Mouse (Mus musculus) myocyte (in vitro differentiated cells): ENCODE results near the gene Ctse. TPM values are rescaled to one million over a fixed set of nuclear protein-coding genes. Genes with fewer than 3 reads are reported as not detected.

Experiments used
- H3K27me3 ChIP-seq: one replicate; pipeline ENCODE4 v1.6.1; 2011; ENCODE audit not compliant: control insufficient read depth, insufficient read depth, insufficient read length
- H3K36me3 ChIP-seq: one replicate; pipeline ENCODE4 v1.6.1; 2011; ENCODE audit not compliant: control insufficient read depth, insufficient read depth
- H3K4me2 ChIP-seq: one replicate; pipeline ENCODE4 v1.6.1; 2011; ENCODE audit warnings: low read depth, control low read depth
- H3K4me3 ChIP-seq: one replicate; pipeline ENCODE4 v1.5.1; 2011; ENCODE audit warnings: mild to moderate bottlenecking, control low read depth, moderate library complexity
- H3K79me2 ChIP-seq: one replicate; pipeline ENCODE4 v1.6.1; 2011; ENCODE audit not compliant: control insufficient read depth, insufficient read depth
- H3ac ChIP-seq: one replicate; pipeline ENCODE4 v1.6.1; 2011; ENCODE audit not compliant: control insufficient read depth, insufficient read length
- CEBPB ChIP-seq: IDR thresholded peaks from 2 replicates; pipeline ENCODE4 v1.6.1; 2011; ENCODE audit warnings: mild to moderate bottlenecking, moderate library complexity; ENCODE audit not compliant: poor library complexity, insufficient read depth, severe bottlenecking
- E2F4 ChIP-seq: IDR thresholded peaks from one replicate; pipeline ENCODE4 v1.6.1; 2011; ENCODE audit warnings: mild to moderate bottlenecking, control low read depth, moderate library complexity; ENCODE audit not compliant: insufficient read depth
- MAX ChIP-seq: IDR thresholded peaks from one replicate; pipeline ENCODE4 v1.6.1; 2011; ENCODE audit warnings: low read depth, mild to moderate bottlenecking, control low read depth
- MYOD1 ChIP-seq, 3 experiments: IDR thresholded peaks; one replicate each; pipeline ENCODE4 v1.6.1; 2011; ENCODE audit warnings: control low read depth in 2 of 3, low read depth in 2 of 3, mild to moderate bottlenecking in 2 of 3, moderate library complexity in 1 of 3; ENCODE audit not compliant: insufficient read length in 2 of 3, control insufficient read depth in 1 of 3
- MYOG ChIP-seq, 3 experiments: IDR thresholded peaks; one replicate each; pipeline ENCODE4 v1.6.1; 2011; ENCODE audit warnings: control low read depth in 2 of 3, low read depth in 2 of 3, mild to moderate bottlenecking in 2 of 3; ENCODE audit not compliant: insufficient read length in 2 of 3, control insufficient read depth in 1 of 3, insufficient read depth in 1 of 3
- POLR2A ChIP-seq: IDR thresholded peaks from one replicate; pipeline ENCODE4 v1.6.1; 2011; ENCODE audit warnings: low read depth, mild to moderate bottlenecking, control low read depth, moderate library complexity; ENCODE audit not compliant: insufficient read length
- POLR2AphosphoS2 ChIP-seq: IDR thresholded peaks from one replicate; pipeline ENCODE4 v1.6.1; 2011; ENCODE audit warnings: low read depth, control low read depth; ENCODE audit not compliant: insufficient read length
- REST ChIP-seq: IDR thresholded peaks from one replicate; pipeline ENCODE4 v1.6.1; 2011; ENCODE audit warnings: mild to moderate bottlenecking, control low read depth, moderate library complexity; ENCODE audit not compliant: insufficient read depth, insufficient read length
- SRF ChIP-seq: IDR thresholded peaks from one replicate; pipeline ENCODE4 v1.6.1; 2011; ENCODE audit warnings: low read depth; ENCODE audit not compliant: control insufficient read depth, insufficient read length
- TCF12 ChIP-seq: IDR thresholded peaks from one replicate; pipeline ENCODE4 v1.6.1; 2011; ENCODE audit warnings: mild to moderate bottlenecking, control low read depth; ENCODE audit not compliant: poor library complexity, insufficient read depth, severe bottlenecking
- TCF3 ChIP-seq: IDR thresholded peaks from one replicate; pipeline ENCODE4 v1.6.1; 2011; ENCODE audit warnings: low read depth, control low read depth; ENCODE audit not compliant: insufficient read length
- USF1 ChIP-seq: IDR thresholded peaks from one replicate; pipeline ENCODE4 v1.6.1; 2011; ENCODE audit warnings: low read depth, mild to moderate bottlenecking, control low read depth, moderate library complexity
- polyA plus RNA-seq: library from polyadenylated mRNA; unstranded; fragments of >200 nt; fragmentation: generic; extraction: Trizol; gene quantifications from one replicate; pipeline ENCODE4 v1.2.1, GENCODE M21; 2012; ENCODE audit warnings: missing spikeins

Gene Ctse
- not detected for polyA plus RNA-seq

DNA sequence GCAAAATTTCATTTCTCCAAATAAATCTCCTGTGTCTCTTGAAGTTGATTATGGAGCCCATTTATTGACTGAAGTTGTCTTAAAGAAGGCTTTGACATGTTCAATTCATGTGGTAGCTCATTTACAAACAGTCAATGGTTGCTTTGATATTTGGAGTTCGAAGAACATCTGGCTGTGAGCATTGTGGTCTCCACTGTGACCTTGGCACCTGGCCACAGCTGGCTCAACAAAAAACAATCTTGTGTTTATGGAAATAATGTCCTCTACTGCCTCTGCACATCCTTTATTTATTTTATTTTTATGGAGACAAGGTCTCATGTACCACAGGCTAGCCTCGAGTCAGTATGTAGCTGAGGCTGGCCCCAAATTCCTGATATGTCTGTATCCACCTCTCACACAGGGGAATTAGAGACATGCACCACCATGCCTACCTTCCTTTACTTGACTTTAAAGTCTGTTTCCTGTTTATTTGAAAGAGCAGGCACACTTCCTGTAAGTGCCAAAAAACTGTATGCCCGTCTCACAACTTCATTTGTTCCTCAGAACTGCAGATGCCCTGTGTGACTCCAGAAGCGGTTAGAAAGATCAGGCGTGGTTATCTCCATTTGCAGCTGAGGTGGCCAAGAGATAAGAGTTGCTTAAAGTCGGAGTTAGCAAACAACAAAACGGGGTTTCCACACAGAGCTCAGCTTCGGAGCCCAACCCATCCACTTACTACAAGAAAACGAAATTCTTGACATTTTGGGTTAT is at the start of gene Ctse:
TSS of gene Ctse (plus strand) at position 516 of the 750 bp plus-strand sequence.
- no peak for TF ChIP-seq SRF
- TF ChIP-seq REST, result no peak
- no peak for TF ChIP-seq TCF12
- TF ChIP-seq MAX, result no peak
- TF ChIP-seq CEBPB, result no peak
- no peak for TF ChIP-seq POLR2A
- no peak for TF ChIP-seq USF1
- TF ChIP-seq MYOD1 (IDR thresholded peaks at IDR 0.05; ENCODE audit: control insufficient read depth in 1 of 3, insufficient read length in 2 of 3, low read depth in 2 of 3), result no peak
- no peak for TF ChIP-seq E2F4
- TF ChIP-seq POLR2AphosphoS2, result no peak
- TF ChIP-seq MYOG (IDR thresholded peaks at IDR 0.05; ENCODE audit: control insufficient read depth in 1 of 3, insufficient read depth in 1 of 3, insufficient read length in 2 of 3, low read depth in 2 of 3), result no peak
- no peak for TF ChIP-seq TCF3
- peaks cover 7% of the 10 kb centered on the region for H3K27me3 ChIP-seq
- H3K4me3 ChIP-seq, result no peak within 1 kb of the TSS
- no peaks in the 10 kb centered on the region for H3K79me2 ChIP-seq
- H3K4me2 ChIP-seq, result no peak within 1 kb of the TSS
- no peak within 1 kb of the TSS for H3ac ChIP-seq
- no peaks in the 10 kb centered on the region for H3K36me3 ChIP-seq

DNA sequence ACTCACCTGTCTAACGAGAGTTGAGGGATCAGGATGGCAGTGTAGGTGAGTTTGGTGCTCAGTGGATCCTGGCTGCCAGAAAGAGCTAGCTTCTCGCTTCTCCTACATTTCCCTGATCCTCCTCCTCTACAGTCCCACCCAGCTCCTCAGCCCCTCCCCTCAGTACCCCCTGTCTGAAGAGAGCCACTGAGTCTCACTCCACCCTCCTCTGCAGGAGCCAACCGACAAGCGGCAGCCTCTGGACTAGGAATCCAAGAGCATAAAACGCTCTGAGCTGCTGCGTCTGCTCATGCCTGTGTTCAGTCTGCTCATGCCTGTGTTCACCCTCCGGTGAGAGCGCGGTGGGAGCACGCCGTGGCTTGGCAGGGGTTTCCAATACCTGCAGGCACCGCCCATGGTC is 39.2 kb upstream of the Ctse start, which contains the start of gene Avpr1b:
TSS of gene Avpr1b (plus strand) at position 335 of the 400 bp plus-strand sequence.
- H3K79me2 ChIP-seq, result no peaks in the 10 kb centered on the region
- no peaks in the 10 kb centered on the region for H3K36me3 ChIP-seq
- no peak within 1 kb of the TSS for H3K4me2 ChIP-seq
- H3ac ChIP-seq, result no peak within 1 kb of the TSS
- no peak for TF ChIP-seq USF1
- no peak within 1 kb of the TSS for H3K4me3 ChIP-seq
- peaks cover 71% of the 10 kb centered on the region for H3K27me3 ChIP-seq

DNA sequence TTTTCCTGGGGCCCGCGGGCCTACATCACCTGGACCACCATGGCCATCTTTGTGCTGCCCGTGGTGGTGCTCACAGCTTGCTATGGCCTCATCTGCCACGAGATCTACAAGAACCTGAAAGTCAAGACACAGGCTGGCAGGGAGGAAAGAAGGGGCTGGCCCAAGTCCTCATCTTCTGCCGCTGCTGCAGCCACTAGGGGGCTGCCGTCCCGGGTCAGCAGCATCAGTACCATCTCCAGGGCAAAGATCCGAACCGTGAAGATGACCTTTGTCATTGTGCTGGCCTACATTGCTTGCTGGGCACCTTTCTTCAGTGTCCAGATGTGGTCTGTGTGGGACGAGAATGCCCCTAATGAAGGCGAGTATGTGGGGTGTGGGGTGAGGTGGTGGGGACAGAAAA is 37.8 kb upstream of the Ctse start:
- H3K79me2 ChIP-seq, result no peaks in the 10 kb centered on the region
- no peak for TF ChIP-seq TCF3
- TF ChIP-seq E2F4, result no peak
- no peak for TF ChIP-seq POLR2A
- no peak for TF ChIP-seq TCF12
- no peak for TF ChIP-seq USF1
- TF ChIP-seq POLR2AphosphoS2, result no peak
- no peak overlapping the region for H3K4me2 ChIP-seq
- H3K36me3 ChIP-seq, result no peaks in the 10 kb centered on the region
- H3K4me3 ChIP-seq, result no peak overlapping the region
- H3ac ChIP-seq, result no peak overlapping the region
- H3K27me3 ChIP-seq, result peaks cover 72% of the 10 kb centered on the region

DNA sequence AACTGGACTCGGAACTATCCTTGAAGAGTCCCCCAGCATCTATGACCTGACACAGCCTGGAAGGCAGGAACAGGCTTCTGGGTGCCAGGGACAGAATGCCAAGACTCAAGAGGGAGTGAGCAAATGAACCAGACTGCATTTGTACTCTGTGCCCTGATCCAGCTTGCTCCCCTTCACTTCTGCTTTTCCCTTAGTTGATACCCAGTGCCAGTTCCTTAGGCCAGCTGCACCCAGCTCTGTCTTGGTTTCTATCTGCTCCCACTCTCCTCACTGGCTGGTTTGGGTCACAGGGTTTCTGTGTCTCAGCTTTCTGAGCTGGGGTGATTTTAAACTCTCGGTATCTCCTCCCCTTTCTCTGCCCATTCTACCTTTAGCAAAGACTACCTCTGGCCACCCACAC is 31.4 kb upstream of the Ctse start:
- H3K79me2 ChIP-seq, result no peaks in the 10 kb centered on the region
- TF ChIP-seq MAX (no peak), POLR2AphosphoS2 (no peak), MYOD1 (IDR thresholded peaks at IDR 0.05; ENCODE audit: control insufficient read depth in 1 of 3, insufficient read length in 2 of 3, low read depth in 2 of 3) (no peak), SRF (no peak), USF1 (no peak), CEBPB (no peak), TCF12 (no peak), REST (no peak), TCF3 (no peak), MYOG (IDR thresholded peaks at IDR 0.05; ENCODE audit: control insufficient read depth in 1 of 3, insufficient read depth in 1 of 3, insufficient read length in 2 of 3, low read depth in 2 of 3) (no peak), POLR2A (no peak), E2F4 (no peak)
- peaks cover 47% of the 10 kb centered on the region for H3K27me3 ChIP-seq
- H3K4me3 ChIP-seq, result no peak overlapping the region
- H3ac ChIP-seq, result no peak overlapping the region
- H3K4me2 ChIP-seq, result no peak overlapping the region
- H3K36me3 ChIP-seq, result no peaks in the 10 kb centered on the region

DNA sequence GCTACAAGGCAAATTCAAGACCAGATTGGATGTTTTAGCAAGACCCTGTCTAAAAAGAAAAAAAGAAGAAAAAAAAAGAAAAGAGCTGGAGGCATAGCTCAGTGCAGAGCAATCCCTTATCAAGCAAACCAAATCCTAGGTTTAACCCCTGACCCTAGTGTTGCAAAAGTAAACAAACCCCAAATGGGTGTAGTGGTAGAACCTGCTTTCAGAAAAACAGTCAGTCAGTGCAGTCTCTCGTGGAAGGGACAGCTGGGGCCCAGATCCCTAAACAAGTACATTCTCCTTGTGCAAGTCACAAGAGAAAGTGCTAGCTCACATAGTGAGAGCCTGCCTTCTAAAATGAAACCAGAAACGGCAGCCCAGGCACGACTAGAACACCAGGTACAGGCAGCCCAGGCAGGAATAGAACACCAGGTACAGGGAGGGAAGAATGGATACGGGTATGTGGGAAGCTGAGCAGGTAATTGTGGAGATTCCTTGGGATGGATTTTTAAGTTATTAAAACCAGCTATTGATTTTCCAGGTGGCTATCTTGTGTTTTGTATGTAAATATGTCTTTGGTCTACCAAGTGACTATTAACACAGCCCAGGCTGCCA is 25.4 kb upstream of the Ctse start:
- H3K4me2 ChIP-seq, result peak overlapping the region; percentile 52
- peaks cover 19% of the 10 kb centered on the region for H3K27me3 ChIP-seq
- TF ChIP-seq SRF (no peak), REST (no peak)
- H3K4me3 ChIP-seq, result no peak overlapping the region
- no peaks in the 10 kb centered on the region for H3K79me2 ChIP-seq
- H3K36me3 ChIP-seq, result no peaks in the 10 kb centered on the region
- no peak overlapping the region for H3ac ChIP-seq
